Mouse (Mus musculus): ENCODE measurements around the gene Tmem40.

- no peak for TF ChIP-seq RCOR1 (conservative IDR thresholded peaks at IDR 0.05; ENCODE audit: low read depth, low read length)
- no peak for TF ChIP-seq USF1 (IDR thresholded peaks at IDR 0.05; ENCODE audit: low read depth, low read length)
These were observed 40.0 kb downstream of the Tmem40 start for GRCm38 (mm10) chr6:115722246-115722645.

All from CH12.LX (cell line).